Mouse (Mus musculus) bone marrow macrophage, adult 2 months (primary cell): ENCODE measurements around the gene St7.

Experiments used
- CTCF ChIP-seq: IDR thresholded peaks from 2 replicates; pipeline ENCODE4 v1.5.1; 2012; ENCODE audit warnings: low read depth, mild to moderate bottlenecking, low read length, moderate library complexity
- POLR2A ChIP-seq: IDR thresholded peaks from 2 replicates; pipeline ENCODE4 v1.6.1; 2012; ENCODE audit warnings: mild to moderate bottlenecking, low read depth, low read length, borderline replicate concordance

DNA sequence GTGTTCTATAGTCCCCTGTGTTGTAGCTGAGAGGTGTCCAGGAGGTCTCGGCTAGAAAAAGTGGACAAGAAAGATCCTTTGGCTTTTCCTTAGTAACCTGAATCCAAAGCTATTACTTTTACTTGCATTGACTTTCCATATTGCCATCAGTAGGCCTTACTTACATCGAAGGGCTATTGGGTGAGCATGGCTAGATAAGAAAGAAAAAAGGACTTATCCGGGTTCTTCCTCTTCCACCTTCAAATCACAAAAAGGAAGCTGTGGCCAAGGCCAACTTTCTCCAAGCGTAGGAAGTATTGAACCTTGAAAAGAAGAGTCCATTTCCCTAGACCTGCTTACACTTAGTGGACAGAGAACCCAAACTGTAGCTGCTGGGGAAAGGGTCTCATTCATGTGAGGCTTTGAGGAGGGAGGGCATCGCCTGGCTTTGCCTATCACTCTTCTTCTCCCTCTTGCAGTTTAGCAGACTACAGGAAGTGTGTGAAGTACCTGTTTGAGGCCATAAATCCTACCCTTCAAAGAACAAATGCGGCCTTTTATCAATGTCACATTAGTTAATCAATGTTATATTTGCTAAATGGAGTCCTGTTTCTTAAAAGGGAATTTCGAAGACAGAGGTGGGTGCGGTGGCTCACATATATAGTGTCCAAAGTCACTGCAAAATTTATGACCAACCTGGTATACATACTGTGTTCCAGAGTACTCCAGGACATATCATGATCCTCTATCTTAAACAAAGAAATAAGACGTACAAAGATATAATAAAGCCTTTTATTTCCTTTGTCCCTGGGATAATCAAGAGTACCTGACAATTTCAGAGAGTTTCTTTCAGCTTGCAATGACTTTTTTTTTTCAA lies 297.7 kb downstream of the St7 start:
- TF ChIP-seq POLR2A, result no peak
- TF ChIP-seq CTCF, result no peak
